Mouse (Mus musculus): ENCODE results near the gene Ptk6.

Ptk6 gene

GRCm38 (mm10) chr2:181202422-181202821 is at the start of gene Ptk6:
TSS of gene Ptk6 (minus strand) at chr2:181202789.
- no peak for DNase-seq (ENCODE audit: low spot score in 2 of 2)

DNA sequence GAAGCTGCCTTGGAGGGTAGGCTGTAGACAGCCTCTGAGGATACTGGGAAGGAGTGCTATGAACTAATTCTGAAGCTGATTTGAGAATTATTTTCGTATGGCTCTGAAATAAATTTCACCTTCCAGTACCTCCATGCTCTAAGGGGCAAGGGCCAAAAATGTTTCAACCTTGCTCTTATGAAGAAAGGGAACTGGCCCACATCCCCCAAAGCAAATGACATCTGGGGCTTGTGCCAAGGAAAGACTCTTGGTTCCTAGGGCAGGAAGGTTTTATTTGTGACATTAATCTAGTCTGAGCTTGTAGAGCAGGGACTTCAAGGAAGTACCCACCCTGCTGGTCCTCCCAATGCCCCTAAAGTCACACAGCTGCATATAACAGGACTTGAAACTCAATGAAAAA is 49.3 kb upstream of the Ptk6 start:
- no peak for DNase-seq (ENCODE audit: low spot score in 2 of 2)

GRCm38 (mm10) chr2:181249217-181249616 is 46.6 kb upstream of the Ptk6 start:
- no peak for DNase-seq (ENCODE audit: low spot score in 2 of 2)

- DNase-seq (ENCODE audit: low spot score in 2 of 2), result no peak
Measured at GRCm38 (mm10) chr2:181245031-181245430, 42.4 kb upstream of the Ptk6 start.

DNA sequence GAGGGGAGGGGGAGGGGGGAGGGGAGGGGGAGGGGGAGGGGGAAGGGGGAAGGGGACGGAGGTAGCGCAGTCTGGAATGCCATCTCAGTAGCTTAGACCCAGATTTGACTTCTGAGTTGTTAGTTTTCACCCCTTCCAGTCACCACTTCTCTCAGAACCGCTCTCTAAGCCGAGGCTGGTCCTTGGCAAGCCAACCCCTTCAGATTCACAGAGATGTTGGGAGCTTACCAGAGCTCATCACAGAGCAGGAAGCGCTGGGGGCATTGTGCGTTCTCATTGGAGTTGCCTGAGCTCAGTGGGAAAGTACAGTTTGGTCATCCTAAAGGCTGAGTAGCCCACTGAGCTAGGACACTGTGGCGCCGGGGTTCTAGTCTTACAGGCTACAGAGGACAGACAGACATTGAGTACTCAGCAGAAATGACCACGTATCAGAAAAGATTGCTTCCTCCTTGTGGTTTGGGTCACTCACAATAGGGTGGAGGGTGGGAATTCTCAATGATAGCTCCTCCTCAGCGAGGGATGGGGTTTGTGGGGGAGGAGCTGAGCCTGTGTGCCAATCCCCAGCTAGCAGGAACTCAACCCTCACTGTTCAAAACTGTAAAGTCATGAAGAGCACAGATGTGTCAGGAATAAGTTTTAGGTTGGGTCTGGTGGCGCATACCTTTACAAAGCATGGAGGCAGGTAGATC is 41.3 kb upstream of the Ptk6 start:
- no peak for DNase-seq (ENCODE audit: low spot score in 2 of 2)

DNA sequence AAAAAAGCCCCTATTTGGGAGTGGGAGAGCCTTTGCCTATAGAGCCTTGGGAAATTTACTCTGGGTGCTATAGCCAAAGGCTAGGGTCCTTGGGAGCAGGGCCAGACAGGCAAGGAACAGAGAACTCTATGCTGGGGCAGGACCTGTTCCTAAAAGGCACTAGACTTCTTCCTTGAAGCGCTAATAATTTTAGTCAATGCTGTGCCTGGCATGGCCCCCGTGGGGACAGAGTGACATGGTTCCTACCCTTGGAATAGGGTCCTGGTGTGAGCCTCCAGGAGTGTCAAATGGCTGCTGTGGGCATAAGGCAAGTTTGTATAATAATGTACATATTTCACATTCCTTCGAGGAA is 39.7 kb upstream of the Ptk6 start:
- no peak for DNase-seq (ENCODE audit: low spot score in 2 of 2)

- no peak for DNase-seq (ENCODE audit: low spot score in 2 of 2)
Measured at GRCm38 (mm10) chr2:181241602-181242313, 39.2 kb upstream of the Ptk6 start, which contains the start of gene Helz2. TSS of gene Helz2 (minus strand) at chr2:181242027.

DNA sequence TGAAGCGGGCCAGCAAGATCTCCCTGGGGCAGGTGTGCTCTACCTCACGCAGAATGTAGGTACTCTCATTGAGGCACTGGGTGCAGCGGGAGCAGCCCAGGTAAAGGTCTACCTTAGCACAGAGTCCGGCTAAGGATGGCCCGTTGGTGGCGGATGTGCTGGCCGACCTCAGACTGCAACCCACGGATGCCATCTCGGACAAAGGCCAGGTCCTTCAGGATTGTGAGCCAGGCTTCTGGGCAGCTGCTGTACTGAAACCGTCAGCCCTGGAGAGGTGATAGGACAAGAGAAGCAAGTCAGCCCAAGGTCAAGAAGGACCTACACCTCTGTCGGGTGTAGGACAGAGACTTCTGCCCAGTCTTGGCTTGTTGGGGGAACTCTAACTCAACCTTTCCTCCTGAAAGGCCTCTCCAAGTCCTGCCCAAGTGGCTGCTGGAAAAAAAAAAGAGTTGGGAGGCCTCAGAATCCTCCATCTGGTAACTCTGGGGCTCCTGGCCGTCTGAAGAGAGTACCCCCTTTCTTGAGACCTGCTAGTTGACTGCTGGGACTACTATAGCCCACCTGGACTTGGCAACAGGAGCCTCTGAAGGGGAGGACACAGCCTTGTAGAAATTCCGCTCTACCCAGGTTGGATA is 38.3 kb upstream of the Ptk6 start:
- DNase-seq (ENCODE audit: low spot score in 2 of 2), result no peak

GRCm38 (mm10) chr2:181239261-181239660 is 36.7 kb upstream of the Ptk6 start:
- DNase-seq (ENCODE audit: low spot score in 2 of 2), result no peak

- no peak for DNase-seq (ENCODE audit: low spot score in 2 of 2)
Measured at GRCm38 (mm10) chr2:181238861-181239260, 36.3 kb upstream of the Ptk6 start.

DNA sequence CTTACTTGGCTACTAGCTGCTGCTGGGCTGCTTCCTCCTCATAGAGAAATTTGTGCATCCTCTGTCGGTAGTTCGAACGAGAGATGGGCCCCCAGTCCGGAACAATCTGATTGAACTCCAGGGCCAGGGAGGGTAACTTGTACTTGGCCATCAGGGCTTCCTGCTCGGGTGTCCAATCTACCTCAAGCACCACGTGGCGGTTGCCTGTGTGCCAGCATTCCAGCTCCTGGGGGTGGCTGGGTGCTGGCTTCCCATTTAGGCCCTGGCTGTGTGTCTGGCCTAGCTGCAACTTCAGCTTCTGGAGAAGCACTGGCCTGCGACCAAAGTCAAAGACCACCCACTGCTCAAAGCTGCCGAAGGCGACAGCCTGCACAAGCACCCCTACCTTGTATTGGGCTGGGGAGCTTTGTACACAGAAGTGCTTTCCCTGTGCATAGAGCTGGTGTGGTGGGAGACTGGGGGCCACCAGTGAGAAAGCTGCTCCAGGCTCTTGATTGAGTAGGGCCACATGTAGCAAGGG is 35.6 kb upstream of the Ptk6 start:
- peak in 1 of 2 experiments; percentile 55 for DNase-seq (ENCODE audit: low spot score in 2 of 2)

GRCm38 (mm10) chr2:181237251-181238014 is 34.8 kb upstream of the Ptk6 start:
- no peak for DNase-seq (ENCODE audit: low spot score in 2 of 2)

DNA sequence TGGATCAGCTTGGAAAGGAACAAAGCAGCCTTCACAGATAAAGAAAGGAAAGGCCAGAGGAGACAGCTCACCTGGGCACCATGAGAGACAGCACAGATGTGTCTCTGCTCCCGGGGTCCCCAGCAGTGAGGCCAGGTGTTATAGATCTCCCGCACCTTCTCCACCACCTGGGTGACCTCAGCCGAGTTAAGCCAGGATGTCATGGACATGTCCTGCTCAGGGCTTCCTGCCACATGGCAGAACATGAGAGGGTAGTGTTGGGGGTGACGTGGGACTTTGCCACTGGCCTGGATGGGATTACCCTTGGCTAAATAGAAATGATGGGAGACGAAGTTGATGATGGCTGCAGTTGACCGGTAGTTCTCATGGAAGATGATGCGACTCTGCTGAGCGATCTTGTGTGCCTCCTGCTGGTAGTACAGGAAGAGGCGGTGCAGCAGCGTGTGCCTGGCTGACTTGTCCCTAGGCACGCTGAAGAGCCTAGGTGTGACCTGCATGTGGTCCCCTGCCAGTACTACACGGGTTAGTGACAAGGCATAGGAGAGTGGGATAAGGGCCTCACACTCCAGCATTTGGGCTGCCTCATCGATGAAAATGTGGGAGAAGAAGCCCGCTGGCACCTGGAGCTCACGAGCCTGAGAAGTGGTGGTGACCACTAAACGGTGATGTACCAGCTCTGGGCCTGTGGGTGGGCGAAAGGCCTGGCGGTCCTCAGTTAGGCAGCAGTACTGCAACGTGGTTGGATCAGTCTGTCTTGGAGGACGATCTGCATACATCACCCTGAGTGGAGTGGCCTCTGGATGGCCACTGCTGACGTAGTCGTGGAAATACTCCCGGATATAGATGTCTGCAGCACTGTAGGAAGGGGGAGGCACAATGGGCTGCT is 33.3 kb upstream of the Ptk6 start:
- DNase-seq (ENCODE audit: low spot score in 2 of 2), result no peak

- no peak for DNase-seq (ENCODE audit: low spot score in 2 of 2)
Measured at GRCm38 (mm10) chr2:181234680-181235079, 32.1 kb upstream of the Ptk6 start.

GRCm38 (mm10) chr2:181233443-181233842 is 30.9 kb upstream of the Ptk6 start:
- no peak for DNase-seq (ENCODE audit: low spot score in 2 of 2)

DNA sequence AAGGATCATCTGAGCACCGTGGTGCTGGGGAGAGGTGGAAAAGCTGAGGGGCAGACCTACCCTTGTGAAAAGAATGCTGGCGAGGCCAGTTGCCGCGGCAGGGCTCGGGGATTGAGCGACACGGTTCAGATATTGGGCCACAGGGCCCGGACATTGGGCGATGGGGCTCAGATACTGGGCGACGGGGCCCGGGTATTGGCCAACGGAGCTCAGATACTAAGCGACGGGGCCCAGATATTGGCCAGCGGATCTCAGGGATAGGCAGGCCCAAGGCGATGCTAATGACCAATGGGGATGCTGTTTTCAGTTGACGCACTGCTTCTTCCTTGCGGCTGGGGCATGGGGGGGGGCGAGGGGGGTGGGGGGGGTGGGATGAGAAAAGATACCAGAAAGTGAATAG is 28.6 kb upstream of the Ptk6 start:
- DNase-seq (ENCODE audit: low spot score in 2 of 2), result no peak

GRCm38 (mm10) chr2:181228335-181228734 is 25.7 kb upstream of the Ptk6 start:
- DNase-seq (ENCODE audit: low spot score in 2 of 2), result no peak

DNA sequence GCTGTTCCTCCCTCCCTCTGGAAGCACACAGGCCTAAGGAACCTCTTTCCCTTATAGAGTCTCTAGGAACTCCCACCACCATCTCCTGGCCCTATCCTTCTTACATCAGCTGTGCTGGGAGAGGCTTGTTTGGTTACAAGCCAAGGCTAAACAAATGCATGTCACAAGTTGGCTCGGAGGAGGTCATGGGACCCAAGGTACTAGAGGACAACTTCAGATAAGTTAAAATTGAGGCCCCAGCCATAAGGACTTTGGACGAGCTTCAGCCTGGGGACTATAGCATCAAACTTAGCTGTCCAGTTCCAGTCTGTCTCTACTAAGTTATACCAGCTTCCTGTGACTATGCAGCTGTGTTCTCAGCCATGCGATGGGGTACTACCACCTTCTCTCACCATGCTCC is 24.5 kb upstream of the Ptk6 start:
- no peak for DNase-seq (ENCODE audit: low spot score in 2 of 2)

GRCm38 (mm10) chr2:181224994-181225393 is 22.4 kb upstream of the Ptk6 start:
- no peak for DNase-seq (ENCODE audit: low spot score in 2 of 2)

DNA sequence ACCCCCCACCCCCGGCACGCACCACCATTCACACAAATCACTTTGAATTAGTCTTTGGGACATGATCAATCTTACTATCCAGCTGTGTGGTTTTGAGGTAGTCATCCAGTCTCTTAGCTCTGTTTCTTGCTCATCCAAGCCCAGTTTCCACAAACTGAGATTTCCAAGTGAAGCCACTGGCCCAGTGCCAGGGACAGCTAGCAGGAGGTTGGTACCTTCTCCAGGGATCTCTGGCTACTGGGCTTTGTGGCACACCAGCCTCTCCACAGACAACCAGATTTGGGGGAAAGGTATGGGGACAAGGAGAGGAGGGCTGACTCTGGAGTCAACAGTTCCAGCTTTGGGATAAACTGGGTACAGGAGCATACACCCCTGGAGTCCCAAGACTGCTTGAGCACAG is 17.8 kb upstream of the Ptk6 start:
- DNase-seq (ENCODE audit: low spot score in 2 of 2), result no peak

All from cerebellum, postnatal 4 days (tissue).